Mouse (Mus musculus) gastrocnemius, adult 2 months (tissue): ENCODE results near the gene Abracl. TPM values are rescaled to one million over a fixed set of nuclear protein-coding genes. Genes with fewer than 3 reads are reported as not detected.

Experiments used
- DNase-seq: peaks from one replicate; pipeline ENCODE4 v3.0.0; 2022
- H3K27ac ChIP-seq: fragments of 200-600 bp; 2 replicates; pipeline ENCODE4 v1.8.1; 2022; ENCODE audit warnings: mild to moderate bottlenecking
- H3K4me3 ChIP-seq: fragments of 200-600 bp; 2 replicates; pipeline ENCODE4 v1.8.1; 2022; ENCODE audit warnings: mild to moderate bottlenecking, moderate library complexity
- CTCF ChIP-seq: fragments of 200-600 bp; IDR thresholded peaks from 2 replicates; pipeline ENCODE4 v1.8.1; 2022; ENCODE audit warnings: antibody characterized with exemption, mild to moderate bottlenecking, moderate library complexity
- intact Hi-C: fragments of 180-260 bp; cut with DNase I; formaldehyde crosslinking; loops from one replicate; pipeline ENCODE4 v1.15.1; 2025
- total RNA-seq, 2 experiments: library from RNA; stranded (reverse); gene quantifications; 2 replicates each; pipeline ENCODE4 v1.2.3; 2021

The Abracl gene
- total RNA-seq, 2 experiments from 2014 or later = 2.1 to 3.2 TPM

GRCm38 (mm10) chr10:18058681-18059338, 35.7 kb upstream of the Abracl start:
- H3K4me3 ChIP-seq = no peak overlapping the region
- TF ChIP-seq CTCF = no peak
- no peak overlapping the region for H3K27ac ChIP-seq
- DNase-seq = no peak
- intact Hi-C loops = loop anchor here (10.0 kb wide), 1 partner anchor 324 kb away; no protein-coding TSS in a partner anchor

DNA sequence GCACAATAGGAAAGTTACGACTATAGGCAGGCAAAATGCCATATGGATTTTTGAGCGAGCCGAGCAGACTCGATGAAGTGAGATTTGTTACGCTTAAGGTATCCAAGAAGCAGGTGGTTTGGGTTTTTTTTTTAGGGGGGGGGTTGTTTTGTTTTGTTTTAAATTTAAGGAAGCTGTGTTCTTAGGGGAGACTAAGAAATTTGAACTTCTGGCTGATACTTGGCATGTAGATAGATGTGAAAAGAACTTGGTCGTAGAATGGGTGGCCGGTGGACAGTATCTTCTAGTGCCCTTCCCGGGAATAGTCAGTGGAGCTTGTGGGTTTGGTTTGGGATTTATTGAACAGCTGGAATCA, 33.3 kb upstream of the Abracl start:
- DNase-seq = no peak
- H3K27ac ChIP-seq = peak overlapping the region; percentile 93
- peak overlapping the region; percentile 97 for H3K4me3 ChIP-seq
- TF ChIP-seq CTCF = no peak
- intact Hi-C loops = loop anchor here (10.0 kb wide), 1 partner anchor 322 kb away; no protein-coding TSS in a partner anchor

- TF ChIP-seq CTCF = no peak
- Histone ChIP-seq H3K4me3 (peak within 1 kb of the TSS; percentile 97), H3K27ac (peak within 1 kb of the TSS; percentile 93)
- peak; percentile 54 for DNase-seq
- intact Hi-C loops = loop anchor here (1.0 to 10.0 kb wide), 3 partner anchors 46 to 321 kb away; no protein-coding TSS in a partner anchor
Observed at GRCm38 (mm10) chr10:18055696-18056390, 32.8 kb upstream of the Abracl start, which contains the start of gene Reps1. Reps1 (plus strand) TSS chr10:18055861.

GRCm38 (mm10) chr10:18055009-18055695, 32.1 kb upstream of the Abracl start:
- peak; percentile 90 for DNase-seq
- Histone ChIP-seq H3K27ac (peak overlapping the region; percentile 93), H3K4me3 (peak overlapping the region; percentile 97)
- intact Hi-C loops = loop anchor here (1.0 to 10.0 kb wide), 3 partner anchors 47 to 320 kb away; no protein-coding TSS in a partner anchor
- peak; percentile 92; the same call in 1 of the 2 replicates for TF ChIP-seq CTCF

- intact Hi-C loops = no loop called here
- TF ChIP-seq CTCF = no peak
- no peak for DNase-seq
- H3K27ac ChIP-seq = no peak overlapping the region
- no peak overlapping the region for H3K4me3 ChIP-seq
Observed at GRCm38 (mm10) chr10:18047380-18048146, 24.5 kb upstream of the Abracl start.

GRCm38 (mm10) chr10:18046380-18046779, 23.3 kb upstream of the Abracl start:
- TF ChIP-seq CTCF = no peak
- no peak overlapping the region for H3K27ac ChIP-seq
- intact Hi-C loops = no loop called here
- DNase-seq = no peak
- no peak overlapping the region for H3K4me3 ChIP-seq

GRCm38 (mm10) chr10:18036849-18037248, 13.8 kb upstream of the Abracl start:
- intact Hi-C loops = no loop called here
- Histone ChIP-seq H3K4me3 (no peak overlapping the region), H3K27ac (no peak overlapping the region)
- TF ChIP-seq CTCF = no peak
- no peak for DNase-seq

- H3K27ac ChIP-seq = no peak overlapping the region
- no peak overlapping the region for H3K4me3 ChIP-seq
- no peak for DNase-seq
- intact Hi-C loops = no loop called here
- TF ChIP-seq CTCF = no peak
Observed at GRCm38 (mm10) chr10:18034408-18034807, 11.3 kb upstream of the Abracl start.

GRCm38 (mm10) chr10:18022312-18022711, 776 bp downstream of the Abracl start:
- no peak for TF ChIP-seq CTCF
- peak; percentile 80 for DNase-seq
- Histone ChIP-seq H3K27ac (peak overlapping the region; percentile 86), H3K4me3 (peak overlapping the region; percentile 79)
- intact Hi-C loops = loop anchor here (5.0 kb wide), 1 partner anchor 70 kb away; no protein-coding TSS in a partner anchor

GRCm38 (mm10) chr10:18021576-18022311, 1.3 kb downstream of the Abracl start:
- H3K27ac ChIP-seq = peak overlapping the region; percentile 86
- TF ChIP-seq CTCF = no peak
- intact Hi-C loops = loop anchor here (5.0 kb wide), 1 partner anchor 69 kb away; no protein-coding TSS in a partner anchor
- H3K4me3 ChIP-seq = peak overlapping the region; percentile 79
- peak; percentile 22 for DNase-seq

DNA sequence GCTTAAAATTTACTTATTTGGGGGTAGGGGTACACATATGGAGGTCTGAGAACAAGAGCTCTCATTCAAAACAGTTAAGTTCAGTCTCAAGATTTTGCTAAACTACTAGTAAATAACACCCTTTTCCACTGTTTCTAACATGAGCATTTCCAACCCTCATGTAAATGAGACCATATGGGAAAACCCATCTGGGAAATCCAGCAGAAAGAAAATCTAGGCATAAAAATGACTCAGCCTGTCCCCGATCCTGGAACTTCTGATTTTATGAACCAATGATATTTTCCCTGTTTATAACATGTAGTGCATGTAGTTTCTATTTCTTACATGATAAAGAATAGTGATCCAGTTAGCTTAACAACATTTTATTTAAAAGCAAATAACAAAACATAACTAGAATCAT, 2.2 kb downstream of the Abracl start:
- no peak for DNase-seq
- H3K4me3 ChIP-seq = no peak overlapping the region
- no peak overlapping the region for H3K27ac ChIP-seq
- TF ChIP-seq CTCF = no peak
- intact Hi-C loops = loop anchor here (5.0 kb wide), 1 partner anchor 69 kb away; no protein-coding TSS in a partner anchor
